Mouse (Mus musculus) spleen, adult 2 months (tissue): Measurements from ENCODE around the gene Scg5.

Source experiments
- CTCF ChIP-seq: fragments of 200-500 bp; IDR thresholded peaks from 2 replicates; pipeline ENCODE4 v1.5.1; 2011; ENCODE audit warnings: mild to moderate bottlenecking, inconsistent platforms; ENCODE audit not compliant: insufficient read depth, insufficient read length, insufficient replicate concordance; ENCODE audit errors: extremely low read depth
- POLR2A ChIP-seq: fragments of 200-500 bp; IDR thresholded peaks from 2 replicates; pipeline ENCODE4 v1.6.1; 2011; ENCODE audit warnings: low read depth, low read length, inconsistent platforms

DNA sequence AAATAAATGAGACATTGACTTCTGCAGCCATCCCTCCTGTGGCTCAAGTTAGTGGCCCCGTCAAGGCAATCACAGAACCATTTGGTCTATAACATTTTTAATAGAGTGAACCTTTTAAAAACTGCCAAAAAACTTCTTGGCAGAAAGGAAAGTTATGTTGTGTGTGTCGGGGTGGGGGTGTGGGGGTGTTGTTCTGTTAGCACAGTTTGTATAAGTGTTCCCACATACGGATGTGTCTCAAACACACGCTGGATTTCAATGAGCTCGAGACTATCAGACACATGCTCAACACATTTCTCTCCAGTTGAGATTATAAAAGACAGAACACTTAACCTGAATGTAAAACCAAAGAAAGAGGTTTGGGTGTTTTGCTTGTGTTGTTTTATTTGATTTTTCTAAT lies 47.8 kb downstream of the Scg5 start:
- TF ChIP-seq POLR2A (no peak), CTCF (no peak)
